Mouse (Mus musculus) forebrain, embryonic 15.5 days (tissue): ENCODE data around the gene Gm9045. TPM values are rescaled to one million over a fixed set of nuclear protein-coding genes. Genes with fewer than 3 reads are reported as not detected.

Experiments
- polyA plus RNA-seq: library from polyadenylated mRNA; unstranded; fragments of >200 nt; fragmentation: Nextera tagmentation; extraction: Ambion mirVana; gene quantifications from 2 replicates; pipeline ENCODE4 v1.2.1, GENCODE M21; 2015

The Gm9045 gene
- polyA plus RNA-seq, 1 experiment from 2014 or later = not detected

Other genes starting within 250 kb of the Gm9045 start
- gene Mdm1, start 196.0 kb downstream of the Gm9045 start, polyA plus RNA-seq = 38.7 and 42.8 TPM in 2 replicates
- gene Il22, start 132.9 kb downstream of the Gm9045 start, polyA plus RNA-seq = not detected in 2 replicates
- gene Gm32717, start 97.1 kb downstream of the Gm9045 start, polyA plus RNA-seq = 0.18 and 0.20 TPM in 2 replicates
- gene Gm32802, start 79.1 kb downstream of the Gm9045 start, polyA plus RNA-seq = 0.18 and 0.20 TPM in 2 replicates
- not detected in 2 replicates for gene Iltifb, start 42.8 kb downstream of the Gm9045 start, polyA plus RNA-seq
- not detected in 2 replicates for gene Gm9040, start 10.9 kb downstream of the Gm9045 start, polyA plus RNA-seq
- gene Gm9044, start 5.4 kb downstream of the Gm9045 start, polyA plus RNA-seq = not detected in 2 replicates
- not detected in 2 replicates for gene Gm9046, start 5.4 kb upstream of the Gm9045 start, polyA plus RNA-seq
- gene Gm9048, start 10.8 kb upstream of the Gm9045 start, polyA plus RNA-seq = 0.08 TPM in 1 of 2 replicates, not detected in the other
- not detected in 2 replicates for gene Gm9049, start 16.3 kb upstream of the Gm9045 start, polyA plus RNA-seq
- not detected in 2 replicates for gene Ifng, start 103.2 kb upstream of the Gm9045 start, polyA plus RNA-seq